Mouse (Mus musculus): ENCODE results near the gene Shisa6.

Shisa6 gene

GRCm38 (mm10) chr11:66232891-66233290, 292.9 kb downstream of the Shisa6 start:
- no peak for DNase-seq (ENCODE audit: low spot score)

- peak; percentile 78 for DNase-seq (ENCODE audit: low spot score)
These were observed 303.6 kb downstream of the Shisa6 start for GRCm38 (mm10) chr11:66222133-66222532.

- DNase-seq (ENCODE audit: low spot score) = no peak
These were observed 307.3 kb downstream of the Shisa6 start for GRCm38 (mm10) chr11:66218469-66218868.

- no peak for DNase-seq (ENCODE audit: low spot score)
These were observed 337.0 kb downstream of the Shisa6 start for GRCm38 (mm10) chr11:66188627-66189287.

GRCm38 (mm10) chr11:66188146-66188545, 337.6 kb downstream of the Shisa6 start:
- DNase-seq (ENCODE audit: low spot score) = no peak

- DNase-seq (ENCODE audit: low spot score) = peak; percentile 39
These were observed 348.0 kb downstream of the Shisa6 start for GRCm38 (mm10) chr11:66177781-66178180.

GRCm38 (mm10) chr11:66167801-66168651, 357.7 kb downstream of the Shisa6 start, which contains the start of gene Dnah9:
Gene Dnah9 (minus strand): TSS chr11:66168551.
- DNase-seq (ENCODE audit: low spot score) = peak; percentile 67

GRCm38 (mm10) chr11:66164022-66164421, 361.7 kb downstream of the Shisa6 start:
- no peak for DNase-seq (ENCODE audit: low spot score)

Data from layer of hippocampus, adult 9-10 months (tissue).